In genomic region chr8:113114165-113114700, GRCm38 (mm10) we compare ENCODE assay signal across 11 mouse cellular contexts.
A peak's percentile ranks its signal among the peaks of the same experiment; 100 is the strongest.
DNase-seq lines count a peak whose midpoint lies in the region; ATAC-seq and TF ChIP-seq lines count a peak whose summit lies in the region.
"Had no signal": no experiment of that assay in that cellular context is flagged by ENCODE, and none has a peak within 500 bp of the region (broad histone marks: within the 10 kb centered on the region; RNA-seq: fewer than 3 reads in every experiment).

No protein-coding gene starts in this region.

- H3K9me3 ChIP-seq in limb, embryonic 11.5 days (ENCODE audit: control insufficient read depth, low read length) = no peaks in the 10 kb centered on the region
- no peaks in the 10 kb centered on the region for H3K9me3 ChIP-seq in limb, embryonic 10.5 days (replicated peaks)
- H3K9me3 ChIP-seq: forebrain, embryonic 12.5 days had no signal

- H3K4me3 ChIP-seq in limb, embryonic 11.5 days (ENCODE audit: low read depth, low read length) = no peak overlapping the region
- H3K4me3 ChIP-seq in limb, embryonic 10.5 days = no peak overlapping the region
- H3K4me3 ChIP-seq in cerebellum, adult 2 months (replicated peaks; ENCODE audit: insufficient read depth, low read depth, low read length) = no peak overlapping the region
- H3K4me3 ChIP-seq: forebrain, embryonic 12.5 days had no signal

- no peak overlapping the region for H3K9ac ChIP-seq in limb, embryonic 11.5 days (ENCODE audit: low read length)
- H3K9ac ChIP-seq: forebrain, embryonic 12.5 days had no signal

- DNase-seq in limb, embryonic 11.5 days (ENCODE audit: low spot score) = no peak
- no peak for DNase-seq in limb, embryonic 10.5 days (ENCODE audit: low spot score)
- DNase-seq in brain, adult 2 months (ENCODE audit: low read depth, low spot score) = peak; percentile 71
- DNase-seq in kidney, adult 11 months = peak; percentile 68
- peak; percentile 11 to 38 for DNase-seq in left cerebral cortex, adult 9 months (ENCODE audit: low spot score in 2 of 2)
- no peak for DNase-seq in urinary bladder, postnatal 10 days (ENCODE audit: low spot score)
- DNase-seq in layer of hippocampus, postnatal 25 days (ENCODE audit: extremely low spot score in 1 of 2, low spot score in 1 of 2) = no peak
- DNase-seq in cerebellum, adult 2 months = no peak
- DNase-seq: thymus, postnatal 36 days had no signal

- no peaks in the 10 kb centered on the region for H3K4me1 ChIP-seq in limb, embryonic 11.5 days (ENCODE audit: control insufficient read depth, insufficient read depth, low read length)
- H3K4me1 ChIP-seq in limb, embryonic 10.5 days = no peaks in the 10 kb centered on the region
- no peaks in the 10 kb centered on the region for H3K4me1 ChIP-seq in cerebellum, adult 2 months (ENCODE audit: control insufficient read depth, insufficient read depth, low read length)
- H3K4me1 ChIP-seq: forebrain, embryonic 12.5 days had no signal

- no peak overlapping the region for H3K4me2 ChIP-seq in limb, embryonic 11.5 days (ENCODE audit: low read depth, severe bottlenecking)
- H3K4me2 ChIP-seq: forebrain, embryonic 12.5 days had no signal

- no peaks in the 10 kb centered on the region for H3K36me3 ChIP-seq in limb, embryonic 11.5 days (ENCODE audit: control insufficient read depth, insufficient read depth, low read length)
- H3K36me3 ChIP-seq in limb, embryonic 10.5 days = no peaks in the 10 kb centered on the region
- H3K36me3 ChIP-seq: forebrain, embryonic 12.5 days had no signal

- H3K27ac ChIP-seq in limb, embryonic 11.5 days (replicated peaks; ENCODE audit: low read depth, low read length) = no peak overlapping the region
- no peak overlapping the region for H3K27ac ChIP-seq in limb, embryonic 10.5 days
- H3K27ac ChIP-seq in cerebellum, adult 2 months (ENCODE audit: insufficient read depth, low read length) = no peak overlapping the region
- H3K27ac ChIP-seq: forebrain, embryonic 12.5 days had no signal

- 45% methylated on average over 3 of the region's 3 CpGs for WGBS in limb, embryonic 11.5 days
- 66% methylated on average over 3 of the region's 3 CpGs for WGBS in limb, embryonic 10.5 days
- WGBS in cerebellum, adult 2 months = 58% methylated on average over 3 of the region's 3 CpGs

- no peak for TF ChIP-seq CTCF in cerebellum, adult 2 months (IDR thresholded peaks at IDR 0.05; ENCODE audit: borderline replicate concordance, insufficient read depth, low read depth, low read length)

- TF ChIP-seq POLR2A in cerebellum, adult 2 months (IDR thresholded peaks at IDR 0.05; ENCODE audit: borderline replicate concordance, insufficient read depth, low read length) = no peak

- peak; percentile 31; the same call in 1 of the 2 replicates for ATAC-seq in limb, embryonic 11.5 days (ENCODE audit: insufficient number of reproducible peaks, low FRiP score, low TSS enrichment, low read depth)
- ATAC-seq: intestine, embryonic 16.5 days had no signal

- H3K27me3 ChIP-seq in limb, embryonic 11.5 days (ENCODE audit: control insufficient read depth, insufficient read depth, low read length) = no peaks in the 10 kb centered on the region
- no peaks in the 10 kb centered on the region for H3K27me3 ChIP-seq in limb, embryonic 10.5 days (ENCODE audit: low read depth, poor library complexity, severe bottlenecking)
- no peaks in the 10 kb centered on the region for H3K27me3 ChIP-seq in cerebellum, adult 2 months (ENCODE audit: control insufficient read depth, insufficient read depth, low read length)
- H3K27me3 ChIP-seq: forebrain, embryonic 12.5 days had no signal

Comparison
In these comparisons a context has a peak if more than half of its experiments do, and no peak if none do; other contexts are left out.
1. DNase-seq: peak in brain, adult 2 months (single experiment), kidney, adult 11 months (single experiment) and left cerebral cortex, adult 9 months (2 of 2); none in limb, embryonic 11.5 days (single experiment), limb, embryonic 10.5 days (single experiment), urinary bladder, postnatal 10 days (single experiment), layer of hippocampus, postnatal 25 days (0 of 2) and cerebellum, adult 2 months (0 of 2).